Mouse (Mus musculus) skeletal muscle tissue, adult 2 months (tissue): ENCODE data around the gene Neil3.

ENCODE experiments used
- DNase-seq: peaks from one replicate; pipeline ENCODE4 v3.0.0-alpha.2; 2012; ENCODE audit warnings: low read depth, low spot score

Gene Neil3

GRCm38 (mm10) chr8:53638495-53639171 lies at the start of gene Neil3:
Neil3 (minus strand) TSS chr8:53639065.
- DNase-seq = peak; percentile 58

GRCm38 (mm10) chr8:53680846-53681245 lies 42.0 kb upstream of the Neil3 start:
- DNase-seq = peak; percentile 6

- DNase-seq = no peak
Observed at GRCm38 (mm10) chr8:53663946-53664345, 25.1 kb upstream of the Neil3 start.

- DNase-seq = no peak
Observed at GRCm38 (mm10) chr8:53661436-53661835, 22.6 kb upstream of the Neil3 start.

- no peak for DNase-seq
Observed at GRCm38 (mm10) chr8:53630618-53631017, 8.2 kb downstream of the Neil3 start.

GRCm38 (mm10) chr8:53628864-53629415 lies 9.9 kb downstream of the Neil3 start:
- DNase-seq = no peak

GRCm38 (mm10) chr8:53623425-53623824 lies 15.4 kb downstream of the Neil3 start:
- no peak for DNase-seq

- no peak for DNase-seq
Observed at GRCm38 (mm10) chr8:53619196-53619595, 19.7 kb downstream of the Neil3 start.

GRCm38 (mm10) chr8:53614288-53614646 lies 24.6 kb downstream of the Neil3 start:
- DNase-seq = no peak

GRCm38 (mm10) chr8:53613577-53614287 lies 25.1 kb downstream of the Neil3 start:
- no peak for DNase-seq

GRCm38 (mm10) chr8:53612297-53612696 lies 26.6 kb downstream of the Neil3 start:
- DNase-seq = no peak

- peak; percentile 32 for DNase-seq
Observed at GRCm38 (mm10) chr8:53607040-53607439, 31.8 kb downstream of the Neil3 start.

GRCm38 (mm10) chr8:53604906-53605305 lies 34.0 kb downstream of the Neil3 start:
- no peak for DNase-seq

GRCm38 (mm10) chr8:53603672-53604071 lies 35.2 kb downstream of the Neil3 start:
- no peak for DNase-seq

GRCm38 (mm10) chr8:53600826-53601225 lies 38.0 kb downstream of the Neil3 start:
- no peak for DNase-seq

GRCm38 (mm10) chr8:53600025-53600811 lies 38.6 kb downstream of the Neil3 start:
- no peak for DNase-seq

- no peak for DNase-seq
Observed at GRCm38 (mm10) chr8:53598101-53598500, 40.8 kb downstream of the Neil3 start.

- no peak for DNase-seq
Observed at GRCm38 (mm10) chr8:53591777-53592176, 47.1 kb downstream of the Neil3 start.

GRCm38 (mm10) chr8:53573600-53573999 lies 65.3 kb downstream of the Neil3 start:
- no peak for DNase-seq

GRCm38 (mm10) chr8:53566223-53566622 lies 72.6 kb downstream of the Neil3 start:
- DNase-seq = no peak

GRCm38 (mm10) chr8:53562441-53563040 lies 76.3 kb downstream of the Neil3 start:
- no peak for DNase-seq

GRCm38 (mm10) chr8:53539585-53539984 lies 99.3 kb downstream of the Neil3 start:
- no peak for DNase-seq
